Mouse (Mus musculus) midbrain, embryonic 15.5 days (tissue): Measurements from ENCODE around the gene Gm20835. TPM values are rescaled to one million over a fixed set of nuclear protein-coding genes. Genes with fewer than 3 reads are reported as not detected.
"Not testable (repeated sequence)": the region's sequence is repeated elsewhere in the genome, so short reads cannot be mapped to it uniquely, and the experiment has no call there.

ENCODE experiments used
- ATAC-seq: fragments of 200-750 bp; cut with Nextera tagmentation; replicated peaks from 2 replicates; pipeline ENCODE4 v1.8.0; 2017; ENCODE audit warnings: moderate TSS enrichment
- H3K27ac ChIP-seq: fragments of 300-500 bp; sonication (generic); 2 replicates; pipeline ENCODE4 v1.5.1; 2015; ENCODE audit warnings: mild to moderate bottlenecking, inconsistent platforms
- H3K27me3 ChIP-seq: fragments of 300-500 bp; sonication (generic); replicated peaks from 2 replicates; pipeline ENCODE4 v1.6.1; 2015; ENCODE audit warnings: inconsistent platforms
- H3K36me3 ChIP-seq: fragments of 300-500 bp; sonication (generic); replicated peaks from 2 replicates; pipeline ENCODE4 v1.6.1; 2015; ENCODE audit warnings: inconsistent platforms
- H3K4me1 ChIP-seq: fragments of 300-500 bp; sonication (generic); 2 replicates; pipeline ENCODE4 v1.6.1; 2015; ENCODE audit warnings: inconsistent platforms
- H3K4me2 ChIP-seq: fragments of 300-500 bp; sonication (generic); 2 replicates; pipeline ENCODE4 v1.6.1; 2015; ENCODE audit warnings: inconsistent platforms, mild to moderate bottlenecking, moderate library complexity
- H3K4me3 ChIP-seq: fragments of 300-500 bp; sonication (generic); 2 replicates; pipeline ENCODE4 v1.5.1; 2015; ENCODE audit warnings: mild to moderate bottlenecking, inconsistent platforms
- H3K9ac ChIP-seq: fragments of 300-500 bp; sonication (generic); 2 replicates; pipeline ENCODE4 v1.6.1; 2015; ENCODE audit warnings: mild to moderate bottlenecking, inconsistent platforms
- H3K9me3 ChIP-seq: fragments of 300-500 bp; sonication (generic); 2 replicates; pipeline ENCODE4 v1.6.1; 2016; ENCODE audit warnings: inconsistent platforms
- WGBS: fragments of 180-500 bp; shearing (Covaris S2); methylation state at CpG from one replicate; pipeline ENCODE4 v1.1.7; 2015; ENCODE audit warnings: mixed read lengths; 5-methylcytosine and 5-hydroxymethylcytosine counted together
- polyA plus RNA-seq: library from polyadenylated mRNA; unstranded; fragments of >200 nt; fragmentation: Nextera tagmentation; extraction: Ambion mirVana; gene quantifications from 2 replicates; pipeline ENCODE4 v1.2.1, GENCODE M21; 2015

Gene Gm20835
- polyA plus RNA-seq, result not detected in 2 replicates

- not testable (repeated sequence) for H3K9ac ChIP-seq, H3K4me3 ChIP-seq, H3K27ac ChIP-seq, ATAC-seq, H3K27me3 ChIP-seq, H3K36me3 ChIP-seq, H3K4me2 ChIP-seq, H3K4me1 ChIP-seq, H3K9me3 ChIP-seq
- WGBS, result no CpG with 5 or more reads among the region's 6 CpGs
Observed at GRCm38 (mm10) chrY:36735190-36735589, at the start of gene Gm20835. Gene Gm20835, minus strand, starts transcription at chrY:36735290.
